Mouse (Mus musculus) thymus, postnatal 25 days (tissue): ENCODE measurements around the gene Sik2.

Source experiments
- DNase-seq: peaks from one replicate; pipeline ENCODE4 v3.0.0; 2022

Sik2 gene

GRCm38 (mm10) chr9:51008841-51009655, at the start of gene Sik2:
TSS of gene Sik2 (minus strand) at chr9:51009073.
- DNase-seq = peak; percentile 91

DNA sequence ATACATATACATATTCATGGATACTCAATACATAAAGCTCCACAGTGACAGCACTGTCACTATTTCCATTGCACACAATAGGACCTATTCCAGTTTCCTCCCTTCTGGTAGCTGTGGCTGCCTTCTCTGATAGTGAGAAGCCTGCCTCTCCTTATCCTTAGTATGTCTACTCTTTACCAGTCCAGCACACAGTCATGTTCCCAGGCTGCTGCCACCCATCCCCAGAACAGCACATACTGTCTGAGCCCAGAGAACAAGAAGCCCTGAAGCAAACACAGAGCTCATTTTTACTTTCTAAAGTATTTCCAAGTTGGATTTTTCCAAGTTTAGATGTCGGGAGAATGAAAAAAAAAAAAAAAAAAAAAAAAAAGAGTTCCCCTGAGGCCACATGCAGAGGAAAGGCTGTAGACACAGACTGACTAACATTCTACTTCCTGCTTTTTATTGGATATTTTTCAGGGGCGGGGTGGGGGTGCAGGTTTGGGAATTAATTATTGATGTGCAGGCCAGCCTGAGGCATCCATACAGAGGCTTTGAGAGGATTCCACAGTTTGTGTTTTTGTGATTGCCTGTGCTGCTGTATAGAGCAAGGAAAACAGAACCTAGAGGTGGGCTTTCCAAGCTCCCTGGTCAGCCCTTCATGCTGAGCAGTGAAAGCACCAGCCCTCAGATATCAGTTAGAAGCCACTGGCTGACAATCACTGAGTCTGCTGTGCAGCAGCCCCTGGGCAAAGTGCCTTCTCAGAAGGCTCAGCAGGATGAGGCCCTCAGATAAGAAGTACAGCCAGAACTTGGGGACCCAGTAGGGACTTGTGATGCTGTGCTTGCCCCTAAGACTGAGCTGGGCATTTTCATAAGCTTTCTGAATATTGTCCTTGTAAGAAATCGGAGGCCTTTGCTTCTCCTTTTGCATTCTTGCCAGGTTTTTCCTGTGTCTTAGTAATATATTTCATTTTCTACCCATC, 47.8 kb upstream of the Sik2 start:
- no peak for DNase-seq

- peak; percentile 14 for DNase-seq
Measured at GRCm38 (mm10) chr9:51052180-51052579, 43.3 kb upstream of the Sik2 start.

GRCm38 (mm10) chr9:51042136-51042535, 33.3 kb upstream of the Sik2 start:
- DNase-seq = no peak

- DNase-seq = no peak
Measured at GRCm38 (mm10) chr9:51041491-51041980, 32.7 kb upstream of the Sik2 start.

- no peak for DNase-seq
Measured at GRCm38 (mm10) chr9:51032785-51033529, 24.1 kb upstream of the Sik2 start.

DNA sequence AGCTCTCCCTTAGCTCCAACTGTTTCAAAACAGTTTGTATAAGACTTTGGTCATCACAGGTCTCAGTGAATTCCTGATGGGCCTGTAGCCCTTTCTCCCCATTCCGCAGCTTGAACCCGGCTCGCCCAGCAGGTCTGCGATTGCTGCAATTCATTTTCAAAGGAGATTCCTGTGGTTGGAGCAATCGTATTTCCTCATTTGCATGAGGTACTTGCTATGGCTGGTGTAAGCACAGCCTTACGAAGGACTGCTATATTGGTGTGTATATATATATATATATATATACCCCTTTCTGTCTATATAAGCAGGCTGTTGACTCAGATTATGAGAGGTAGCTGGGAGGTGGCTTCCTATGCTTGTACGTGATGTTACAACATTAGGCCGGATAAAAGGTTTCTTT, 23.4 kb upstream of the Sik2 start:
- DNase-seq = no peak

GRCm38 (mm10) chr9:51031603-51032002, 22.7 kb upstream of the Sik2 start:
- DNase-seq = no peak

GRCm38 (mm10) chr9:51030147-51030546, 21.3 kb upstream of the Sik2 start:
- no peak for DNase-seq

DNA sequence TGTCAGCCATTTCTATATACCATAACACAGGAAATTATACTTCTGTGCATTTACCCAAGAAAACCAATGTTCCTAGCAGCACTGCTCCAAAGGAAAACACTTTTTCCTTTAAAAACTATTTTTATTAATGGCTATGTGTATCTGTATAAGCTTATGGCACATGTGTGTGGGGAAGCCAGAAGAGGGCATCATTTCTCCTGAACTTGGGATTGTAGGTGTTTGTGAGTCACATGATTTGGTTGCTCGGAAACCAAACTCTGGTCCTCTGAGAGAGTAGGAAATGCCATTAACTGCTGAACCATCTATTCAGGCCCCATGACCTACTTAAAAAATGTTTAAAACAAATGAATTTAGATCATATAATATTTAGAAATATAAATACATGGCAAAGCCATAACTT, 18.1 kb upstream of the Sik2 start:
- DNase-seq = no peak

DNA sequence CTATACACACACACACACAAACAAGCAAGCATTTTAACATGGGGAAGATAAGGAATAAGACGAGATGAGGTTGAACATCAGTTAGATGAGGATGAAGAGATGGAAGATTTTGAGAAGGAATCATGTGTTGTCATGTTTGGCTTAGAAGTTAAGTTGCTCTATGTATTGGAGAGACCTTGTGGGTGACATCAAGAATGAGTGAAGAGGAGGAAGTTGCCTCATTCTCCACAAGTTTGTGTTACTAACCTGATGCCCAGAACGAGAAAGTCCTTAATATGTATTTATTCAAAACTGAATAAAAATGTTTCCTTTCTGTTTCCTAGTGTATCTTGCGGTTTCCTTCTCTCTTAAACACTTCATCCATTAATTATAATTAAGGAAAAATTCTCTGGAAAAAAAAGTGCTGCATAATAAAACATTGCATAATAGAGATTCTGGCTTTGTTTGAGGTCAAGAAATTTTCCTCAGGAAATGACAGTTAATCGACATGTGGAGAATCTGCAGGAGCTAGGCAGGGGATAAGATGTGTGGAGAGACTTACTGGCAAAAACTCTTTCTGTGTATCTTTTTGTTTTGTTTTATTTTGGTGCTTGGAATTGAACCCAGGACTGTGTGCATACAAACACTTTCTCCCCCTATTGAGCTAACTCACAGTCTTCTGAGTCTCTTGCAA, 12.4 kb upstream of the Sik2 start:
- DNase-seq = no peak

DNA sequence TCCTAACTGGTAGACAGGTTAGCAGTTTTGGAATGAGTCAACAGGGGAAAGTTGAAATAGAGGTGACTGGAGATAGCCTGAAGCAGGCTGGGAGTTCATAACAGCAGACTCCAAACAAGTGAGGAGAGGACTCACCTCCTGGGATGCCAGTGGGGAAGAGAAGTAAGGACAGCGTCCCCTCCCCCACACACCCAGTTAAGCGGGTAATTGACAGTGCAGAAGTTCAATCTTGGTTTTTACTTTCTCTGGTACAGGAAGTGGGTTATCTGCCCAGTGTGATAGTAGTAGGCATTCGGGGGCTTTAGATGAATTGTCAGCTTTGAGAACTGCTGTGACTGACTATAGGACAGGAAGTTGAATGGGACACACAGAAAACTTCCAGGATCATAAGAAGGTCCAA, 11.5 kb upstream of the Sik2 start:
- DNase-seq = peak; percentile 13

DNA sequence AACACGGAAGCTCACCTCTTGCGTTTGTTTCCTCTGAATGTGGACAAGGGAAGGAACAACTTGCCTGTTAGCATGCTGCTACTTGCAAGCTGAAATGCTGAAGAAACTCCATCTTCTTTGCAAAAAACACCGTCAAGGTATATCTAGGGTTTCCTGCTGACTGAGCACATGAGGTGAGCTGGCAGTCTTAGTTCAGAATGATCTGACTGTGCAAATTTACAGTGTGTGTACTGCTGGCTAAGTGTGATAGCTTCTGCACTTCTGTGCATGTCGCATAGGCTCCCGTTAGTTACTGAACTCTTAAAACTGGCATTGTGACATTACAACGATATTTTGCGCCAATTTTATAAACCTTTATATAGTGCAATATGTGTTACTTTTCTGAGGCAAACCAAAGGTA, 10.8 kb upstream of the Sik2 start:
- DNase-seq = no peak

- DNase-seq = no peak
Measured at GRCm38 (mm10) chr9:51015732-51016131, 6.9 kb upstream of the Sik2 start.

- DNase-seq = no peak
Measured at GRCm38 (mm10) chr9:51013644-51014043, 4.8 kb upstream of the Sik2 start.

GRCm38 (mm10) chr9:51009656-51009950, 730 bp upstream of the Sik2 start:
- no peak for DNase-seq

GRCm38 (mm10) chr9:51008068-51008840, 619 bp downstream of the Sik2 start:
- DNase-seq = peak; percentile 25

DNA sequence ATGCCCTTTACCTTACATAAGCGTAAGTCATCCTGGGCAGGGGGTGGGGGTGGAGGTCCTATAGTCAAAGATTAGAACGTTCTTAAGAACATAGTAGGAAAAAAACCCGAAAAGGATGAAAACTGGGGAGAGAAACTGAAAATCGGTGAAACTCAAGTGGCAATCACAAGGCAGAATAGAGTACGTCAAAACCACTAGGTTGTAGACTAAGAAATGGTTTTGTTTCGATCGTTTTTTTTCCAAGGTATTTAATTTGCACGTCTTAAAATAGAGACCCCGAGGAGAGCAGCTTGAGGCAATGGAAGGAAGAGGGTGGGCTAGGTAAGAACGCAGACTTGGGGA, 1.2 kb downstream of the Sik2 start:
- no peak for DNase-seq

GRCm38 (mm10) chr9:51006846-51007245, 2.0 kb downstream of the Sik2 start:
- DNase-seq = peak; percentile 79

DNA sequence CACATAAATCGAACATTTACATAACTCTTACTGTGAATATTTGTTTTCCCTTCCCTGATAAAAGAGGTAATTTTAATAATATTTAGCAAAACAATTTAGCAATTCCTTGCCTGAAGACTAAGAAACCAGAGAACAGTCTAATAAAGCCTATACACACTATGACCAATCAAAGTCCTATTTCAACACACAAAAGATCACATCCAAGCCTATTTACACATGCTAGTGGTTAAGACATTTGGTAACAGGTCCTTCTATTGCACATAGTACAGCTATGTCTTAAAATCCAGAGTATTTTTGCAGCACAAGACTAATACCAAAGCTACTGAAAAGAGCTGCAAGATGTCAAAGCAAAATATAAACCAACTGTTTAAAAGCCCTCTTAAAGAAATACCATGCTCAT, 4.8 kb downstream of the Sik2 start:
- DNase-seq = no peak

DNA sequence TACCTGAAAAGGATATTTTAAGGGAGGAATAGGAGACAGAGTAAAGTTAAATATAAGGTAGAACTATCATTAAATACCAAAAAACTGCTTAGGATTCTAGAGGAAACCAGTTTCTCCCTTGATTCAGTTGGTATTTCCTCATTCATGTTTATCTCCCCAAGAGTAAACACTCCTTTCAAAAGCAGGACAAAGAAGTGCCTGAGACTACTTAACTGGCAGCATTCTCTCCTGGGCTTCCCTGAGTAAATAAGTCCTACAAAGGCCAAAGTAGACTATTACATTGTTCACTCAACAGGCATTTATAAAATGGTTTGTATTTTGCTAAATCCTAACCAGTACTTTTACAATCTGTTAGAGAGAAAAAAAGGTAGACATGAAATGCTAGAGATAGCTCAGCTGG, 22.2 kb downstream of the Sik2 start:
- no peak for DNase-seq

DNA sequence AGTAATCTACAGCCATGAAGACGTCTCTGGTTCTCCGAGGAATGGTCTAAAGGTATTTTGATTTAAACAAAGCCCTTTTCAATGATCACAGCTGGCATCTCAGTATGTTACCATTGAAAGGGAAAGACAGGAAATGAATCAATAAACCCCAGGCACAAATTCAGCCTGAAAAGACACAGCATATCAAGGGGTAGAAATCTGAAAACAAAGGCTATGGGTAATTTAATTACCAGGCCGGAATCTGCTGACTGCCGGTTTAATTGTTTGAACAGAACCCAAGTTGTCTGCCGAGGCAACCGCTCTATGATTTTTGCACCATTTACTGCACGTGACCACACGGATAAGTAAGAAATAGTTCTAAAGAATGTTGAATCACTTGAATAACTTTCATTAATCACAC, 22.8 kb downstream of the Sik2 start:
- no peak for DNase-seq
